Mouse (Mus musculus): ENCODE measurements at regions not wholly inside any gene's neighbourhood (a gene's known extent, or its start where the extent isn't known, plus 50 kb on each side); places are given as distances from the start of the nearest gene placed in this dataset.

DNA sequence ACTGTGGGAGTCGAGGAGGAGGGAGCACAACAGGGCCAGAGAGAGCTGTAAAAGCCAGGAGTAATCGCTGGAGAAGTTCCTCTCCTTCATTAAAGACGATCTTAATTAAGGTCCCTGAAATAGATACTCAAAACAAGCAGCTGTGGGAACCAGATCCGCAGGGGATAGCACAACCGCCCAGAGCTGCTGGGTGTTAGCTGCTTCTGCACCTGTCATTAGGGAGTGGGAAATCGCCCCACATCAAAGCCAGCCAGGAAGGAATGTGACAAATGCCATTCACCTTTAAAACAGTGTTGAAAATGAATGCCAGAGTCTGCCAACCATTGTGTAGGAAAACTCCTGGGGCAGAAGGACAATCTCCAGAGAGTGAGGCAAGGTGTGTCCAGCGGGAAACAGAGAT lies 112.5 kb downstream of the Cyp26b1 start:
- no peak overlapping the region for H3K9ac ChIP-seq (ENCODE audit: low read depth, low read length)
- H3K27ac ChIP-seq (ENCODE audit: low read depth, low read length): no peak overlapping the region
- H3K27me3 ChIP-seq (replicated peaks; ENCODE audit: control insufficient read depth, insufficient read depth, low read length): no peaks in the 10 kb centered on the region
- no peaks in the 10 kb centered on the region for H3K36me3 ChIP-seq (ENCODE audit: control insufficient read depth, insufficient read depth, low read length)
- ATAC-seq (replicated peaks; ENCODE audit: low FRiP score): no peak
- no peaks in the 10 kb centered on the region for H3K9me3 ChIP-seq (ENCODE audit: control insufficient read depth, low read length)
- no peak overlapping the region for H3K4me3 ChIP-seq (ENCODE audit: low read depth, low read length)
- DNase-seq (ENCODE audit: low spot score): no peak
- no peaks in the 10 kb centered on the region for H3K4me1 ChIP-seq (replicated peaks; ENCODE audit: control insufficient read depth, insufficient read depth, low read length)
- H3K4me2 ChIP-seq: no peak overlapping the region
- 33% methylated on average over 7 of the region's 7 CpGs for WGBS

DNA sequence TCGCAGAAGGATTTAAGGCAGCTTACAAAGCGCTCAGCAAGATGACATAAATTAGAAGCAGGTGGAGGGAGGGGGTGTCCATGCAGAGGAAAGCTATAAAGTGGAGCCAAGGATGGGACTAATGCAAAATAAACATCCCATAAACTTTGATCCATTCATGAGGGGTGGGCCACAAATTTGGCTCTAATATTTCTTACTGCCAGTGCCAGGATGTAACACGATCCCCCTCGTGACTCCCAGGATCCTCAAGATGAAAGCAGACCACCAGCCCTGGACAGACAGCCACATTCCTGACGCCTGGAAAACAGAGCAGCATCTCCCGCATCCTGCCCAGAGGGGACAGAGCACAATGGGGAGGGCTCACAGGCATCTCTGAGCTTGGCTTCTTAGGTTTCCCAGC lies 116.6 kb downstream of the Cyp26b1 start:
- H3K4me1 ChIP-seq (replicated peaks; ENCODE audit: control insufficient read depth, insufficient read depth, low read length): no peaks in the 10 kb centered on the region
- H3K27ac ChIP-seq (ENCODE audit: low read depth, low read length): no peak overlapping the region
- no peak for ATAC-seq (replicated peaks; ENCODE audit: low FRiP score)
- H3K27me3 ChIP-seq (replicated peaks; ENCODE audit: control insufficient read depth, insufficient read depth, low read length): no peaks in the 10 kb centered on the region
- H3K9me3 ChIP-seq (ENCODE audit: control insufficient read depth, low read length): no peaks in the 10 kb centered on the region
- no peak overlapping the region for H3K9ac ChIP-seq (ENCODE audit: low read depth, low read length)
- no peak overlapping the region for H3K4me3 ChIP-seq (ENCODE audit: low read depth, low read length)
- no peaks in the 10 kb centered on the region for H3K36me3 ChIP-seq (ENCODE audit: control insufficient read depth, insufficient read depth, low read length)
- DNase-seq (ENCODE audit: low spot score): no peak
- WGBS: 48% methylated on average over 6 of the region's 6 CpGs
- H3K4me2 ChIP-seq: no peak overlapping the region

DNA sequence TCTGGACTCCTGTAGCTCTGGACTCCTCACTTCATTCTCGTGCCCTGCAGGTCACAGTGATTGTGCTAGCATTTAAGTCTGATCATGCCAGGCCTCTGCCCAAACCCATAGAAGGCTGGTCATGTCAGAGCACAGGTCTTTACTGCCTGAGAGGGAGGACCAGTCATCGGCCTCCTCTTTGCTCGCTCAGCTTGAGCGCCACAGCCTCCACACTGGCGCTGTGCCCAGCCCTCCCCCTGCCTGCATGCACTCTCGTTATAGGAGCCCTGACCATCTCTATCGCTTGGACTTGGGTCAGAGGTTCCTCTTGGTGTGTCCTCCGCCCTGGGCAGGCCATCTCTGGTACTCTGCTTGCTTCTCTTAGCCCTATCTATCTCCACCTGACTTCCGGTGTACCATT lies 117.2 kb downstream of the Cyp26b1 start:
- WGBS: 52% methylated on average over 9 of the region's 9 CpGs
- DNase-seq (ENCODE audit: low spot score): no peak
- no peak overlapping the region for H3K4me2 ChIP-seq
- H3K4me3 ChIP-seq (ENCODE audit: low read depth, low read length): no peak overlapping the region
- H3K9ac ChIP-seq (ENCODE audit: low read depth, low read length): no peak overlapping the region
- no peaks in the 10 kb centered on the region for H3K9me3 ChIP-seq (ENCODE audit: control insufficient read depth, low read length)
- H3K27me3 ChIP-seq (replicated peaks; ENCODE audit: control insufficient read depth, insufficient read depth, low read length): no peaks in the 10 kb centered on the region
- H3K27ac ChIP-seq (ENCODE audit: low read depth, low read length): no peak overlapping the region
- no peak for ATAC-seq (replicated peaks; ENCODE audit: low FRiP score)
- H3K36me3 ChIP-seq (ENCODE audit: control insufficient read depth, insufficient read depth, low read length): no peaks in the 10 kb centered on the region
- no peaks in the 10 kb centered on the region for H3K4me1 ChIP-seq (replicated peaks; ENCODE audit: control insufficient read depth, insufficient read depth, low read length)

DNA sequence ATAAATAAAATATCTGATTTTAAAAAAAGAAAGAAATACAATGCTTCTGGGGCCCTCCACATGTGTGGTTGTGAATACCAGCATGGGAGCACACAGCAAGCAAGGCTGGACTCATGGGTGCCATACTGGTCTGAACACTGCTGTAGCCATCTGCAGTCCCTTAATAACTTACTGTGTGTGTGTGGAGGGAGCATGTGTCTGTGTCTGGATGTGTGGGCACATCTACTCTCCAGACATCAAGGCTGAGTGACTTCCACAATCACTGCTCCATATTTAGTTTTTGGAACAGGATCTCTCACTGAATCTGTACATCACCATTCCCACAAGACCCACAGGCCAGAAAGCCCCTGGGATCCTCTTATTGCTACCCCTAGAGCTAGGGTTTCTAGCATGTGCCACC lies 118.9 kb downstream of the Cyp26b1 start:
- no peaks in the 10 kb centered on the region for H3K36me3 ChIP-seq (ENCODE audit: control insufficient read depth, insufficient read depth, low read length)
- DNase-seq (ENCODE audit: low spot score): no peak
- no peak for ATAC-seq (replicated peaks; ENCODE audit: low FRiP score)

DNA sequence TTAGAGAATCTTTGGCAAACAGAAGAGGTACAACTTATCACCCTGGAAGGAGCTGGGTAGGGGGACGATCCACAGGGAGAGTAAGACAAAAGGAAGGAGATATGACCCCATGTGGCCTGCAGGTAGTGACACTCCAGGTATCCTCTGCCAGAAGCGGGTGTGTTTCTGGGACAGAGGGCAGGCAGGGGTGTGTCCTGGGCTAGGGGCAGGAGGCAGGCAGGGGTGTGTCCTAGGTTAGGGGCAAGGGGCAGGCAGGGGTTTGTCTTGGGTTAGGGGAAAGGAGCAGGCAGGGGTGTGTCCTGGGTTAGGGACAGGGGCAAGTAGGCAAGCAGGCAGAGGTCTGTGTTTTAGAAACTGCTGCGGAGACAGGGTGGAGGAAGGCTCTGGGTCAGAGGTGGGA lies 120.5 kb downstream of the Cyp26b1 start:
- no peak for DNase-seq (ENCODE audit: low spot score)
- Histone ChIP-seq H3K9me3 (ENCODE audit: control insufficient read depth, low read length) (no peaks in the 10 kb centered on the region), H3K27ac (ENCODE audit: low read depth, low read length) (no peak overlapping the region), H3K27me3 (replicated peaks; ENCODE audit: control insufficient read depth, insufficient read depth, low read length) (no peaks in the 10 kb centered on the region), H3K36me3 (ENCODE audit: control insufficient read depth, insufficient read depth, low read length) (no peaks in the 10 kb centered on the region), H3K4me1 (replicated peaks; ENCODE audit: control insufficient read depth, insufficient read depth, low read length) (no peaks in the 10 kb centered on the region), H3K4me2 (no peak overlapping the region), H3K9ac (ENCODE audit: low read depth, low read length) (no peak overlapping the region), H3K4me3 (ENCODE audit: low read depth, low read length) (no peak overlapping the region)
- ATAC-seq (replicated peaks; ENCODE audit: low FRiP score): no peak
- WGBS: 59% methylated on average over 3 of the region's 3 CpGs

More for the DNA sequence above, 118.9 kb downstream of the Cyp26b1 start:
- Histone ChIP-seq H3K9ac (ENCODE audit: low read depth, low read length) (no peak overlapping the region), H3K27ac (ENCODE audit: low read depth, low read length) (no peak overlapping the region), H3K4me2 (no peak overlapping the region), H3K4me1 (replicated peaks; ENCODE audit: control insufficient read depth, insufficient read depth, low read length) (no peaks in the 10 kb centered on the region), H3K27me3 (replicated peaks; ENCODE audit: control insufficient read depth, insufficient read depth, low read length) (no peaks in the 10 kb centered on the region), H3K9me3 (ENCODE audit: control insufficient read depth, low read length) (no peaks in the 10 kb centered on the region), H3K4me3 (ENCODE audit: low read depth, low read length) (no peak overlapping the region)

DNA sequence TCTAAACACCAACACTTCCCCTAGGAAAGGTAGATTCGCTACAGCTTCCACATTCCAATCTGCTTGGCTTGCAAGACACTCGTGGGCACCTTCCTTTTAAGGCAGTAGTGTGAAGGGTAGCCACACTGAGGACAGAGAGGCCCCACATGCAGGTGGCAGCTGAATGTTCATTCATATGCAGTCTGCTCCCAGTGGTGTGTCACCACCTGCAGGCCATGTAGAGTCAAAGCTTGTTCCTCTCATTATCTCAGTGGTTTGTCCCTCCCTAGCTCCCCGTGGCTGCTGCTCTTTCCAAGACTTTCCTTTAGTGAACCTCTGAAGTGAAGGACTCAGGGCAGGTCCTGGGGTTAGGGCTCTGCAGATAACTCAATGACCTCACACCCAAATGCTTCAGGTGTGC lies 121.4 kb downstream of the Cyp26b1 start:
- H3K4me3 ChIP-seq (ENCODE audit: low read depth, low read length): no peak overlapping the region
- DNase-seq (ENCODE audit: low spot score) (no peak), ATAC-seq (replicated peaks; ENCODE audit: low FRiP score) (no peak)
- H3K9me3 ChIP-seq (ENCODE audit: control insufficient read depth, low read length): no peaks in the 10 kb centered on the region
- no peaks in the 10 kb centered on the region for H3K4me1 ChIP-seq (replicated peaks; ENCODE audit: control insufficient read depth, insufficient read depth, low read length)
- H3K4me2 ChIP-seq: no peak overlapping the region
- no peaks in the 10 kb centered on the region for H3K27me3 ChIP-seq (replicated peaks; ENCODE audit: control insufficient read depth, insufficient read depth, low read length)
- H3K9ac ChIP-seq (ENCODE audit: low read depth, low read length): no peak overlapping the region
- no peak overlapping the region for H3K27ac ChIP-seq (ENCODE audit: low read depth, low read length)
- H3K36me3 ChIP-seq (ENCODE audit: control insufficient read depth, insufficient read depth, low read length): no peaks in the 10 kb centered on the region
- WGBS: 30% methylated on average over 3 of the region's 3 CpGs

DNA sequence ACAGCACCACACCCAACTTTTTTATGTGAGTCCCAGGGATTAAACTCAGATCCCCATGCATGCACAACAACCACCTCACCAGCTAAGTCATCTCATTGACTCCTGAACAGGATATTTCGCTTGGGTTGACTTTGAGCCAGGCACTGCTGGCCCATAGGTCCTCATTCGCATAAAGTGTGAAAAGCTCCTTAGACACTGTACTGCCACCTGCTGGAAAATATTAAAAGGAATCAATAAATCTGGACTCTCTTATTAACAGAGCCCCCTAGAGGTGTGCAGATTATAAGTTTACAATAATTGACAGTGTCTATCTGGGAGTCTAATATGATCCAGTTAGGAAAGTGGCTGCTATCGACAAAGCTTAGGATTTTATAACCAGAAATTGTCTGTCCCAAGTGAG lies 126.4 kb downstream of the Cyp26b1 start:
- Histone ChIP-seq H3K9me3 (ENCODE audit: control insufficient read depth, low read length) (no peaks in the 10 kb centered on the region), H3K27ac (ENCODE audit: low read depth, low read length) (no peak overlapping the region), H3K4me3 (ENCODE audit: low read depth, low read length) (no peak overlapping the region), H3K4me2 (no peak overlapping the region), H3K9ac (ENCODE audit: low read depth, low read length) (no peak overlapping the region), H3K36me3 (ENCODE audit: control insufficient read depth, insufficient read depth, low read length) (no peaks in the 10 kb centered on the region), H3K27me3 (replicated peaks; ENCODE audit: control insufficient read depth, insufficient read depth, low read length) (no peaks in the 10 kb centered on the region), H3K4me1 (replicated peaks; ENCODE audit: control insufficient read depth, insufficient read depth, low read length) (no peaks in the 10 kb centered on the region; the same call in 1 of the 2 replicates)
- no peak for ATAC-seq (replicated peaks; ENCODE audit: low FRiP score)
- WGBS: 83% methylated on average over 3 of the region's 3 CpGs
- DNase-seq (ENCODE audit: low spot score): no peak

DNA sequence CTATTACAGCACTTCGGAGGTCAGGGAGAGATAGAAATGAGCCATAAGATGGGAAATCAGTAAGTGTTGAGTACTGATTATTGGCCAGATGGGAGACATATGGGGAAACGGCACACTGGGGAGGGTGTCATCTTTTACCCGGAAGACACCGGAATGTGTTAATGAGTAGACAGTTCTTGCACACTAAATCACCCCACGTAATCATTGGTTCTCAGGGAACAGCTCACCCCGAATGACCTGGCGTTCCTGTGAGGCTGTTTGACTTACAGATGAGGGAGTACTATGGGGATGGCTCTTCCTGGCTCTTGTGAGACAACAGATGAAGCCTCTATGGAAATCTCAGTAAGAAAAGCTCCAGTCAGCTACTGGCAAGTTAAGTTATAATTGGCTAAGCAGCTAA lies 127.5 kb downstream of the Cyp26b1 start:
- ATAC-seq (replicated peaks; ENCODE audit: low FRiP score) (no peak), DNase-seq (ENCODE audit: low spot score) (no peak)
- no peaks in the 10 kb centered on the region for H3K27me3 ChIP-seq (replicated peaks; ENCODE audit: control insufficient read depth, insufficient read depth, low read length)
- H3K4me1 ChIP-seq (replicated peaks; ENCODE audit: control insufficient read depth, insufficient read depth, low read length): no peaks in the 10 kb centered on the region; the same call in 1 of the 2 replicates
- no peak overlapping the region for H3K27ac ChIP-seq (ENCODE audit: low read depth, low read length)
- H3K4me2 ChIP-seq: no peak overlapping the region
- 77% methylated on average over 7 of the region's 7 CpGs for WGBS
- no peaks in the 10 kb centered on the region for H3K36me3 ChIP-seq (ENCODE audit: control insufficient read depth, insufficient read depth, low read length)
- H3K4me3 ChIP-seq (ENCODE audit: low read depth, low read length): no peak overlapping the region
- H3K9ac ChIP-seq (ENCODE audit: low read depth, low read length): no peak overlapping the region
- no peaks in the 10 kb centered on the region for H3K9me3 ChIP-seq (ENCODE audit: control insufficient read depth, low read length)

DNA sequence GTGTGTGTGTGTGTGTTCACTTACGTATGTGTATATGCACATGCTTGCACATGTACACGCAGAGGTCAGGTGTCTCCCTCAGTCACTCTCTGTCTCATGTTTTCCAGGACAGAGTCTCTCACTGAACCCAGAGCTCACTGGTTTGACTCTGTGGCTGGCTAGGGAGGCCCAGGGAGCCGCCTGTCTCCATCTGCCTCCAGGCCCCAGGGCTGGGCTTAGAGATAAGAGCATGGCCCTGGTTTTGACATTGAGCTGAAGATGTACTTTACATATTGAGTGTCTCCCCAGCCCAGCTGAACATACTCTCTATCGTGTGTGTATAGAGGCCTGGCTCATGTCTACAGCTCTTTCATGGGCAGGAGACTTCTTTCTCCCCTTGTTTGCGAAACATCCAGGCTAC lies 128.1 kb downstream of the Cyp26b1 start:
- no peak overlapping the region for H3K4me3 ChIP-seq (ENCODE audit: low read depth, low read length)
- no peak overlapping the region for H3K9ac ChIP-seq (ENCODE audit: low read depth, low read length)
- no peaks in the 10 kb centered on the region for H3K36me3 ChIP-seq (ENCODE audit: control insufficient read depth, insufficient read depth, low read length)
- DNase-seq (ENCODE audit: low spot score) (no peak), ATAC-seq (replicated peaks; ENCODE audit: low FRiP score) (peak; percentile 75)
- 61% methylated on average over 5 of the region's 5 CpGs for WGBS
- no peaks in the 10 kb centered on the region for H3K9me3 ChIP-seq (ENCODE audit: control insufficient read depth, low read length)
- H3K4me1 ChIP-seq (replicated peaks; ENCODE audit: control insufficient read depth, insufficient read depth, low read length): no peaks in the 10 kb centered on the region; the same call in 1 of the 2 replicates
- H3K27me3 ChIP-seq (replicated peaks; ENCODE audit: control insufficient read depth, insufficient read depth, low read length): no peaks in the 10 kb centered on the region
- H3K4me2 ChIP-seq: no peak overlapping the region
- no peak overlapping the region for H3K27ac ChIP-seq (ENCODE audit: low read depth, low read length)
